Mouse (Mus musculus) heart, embryonic 16.5 days (tissue): Measurements from ENCODE around the gene Dhdds. TPM values are rescaled to one million over a fixed set of nuclear protein-coding genes. Genes with fewer than 3 reads are reported as not detected.

ENCODE experiments used
- ATAC-seq: fragments of 200-750 bp; cut with Nextera tagmentation; replicated peaks from 2 replicates; pipeline ENCODE4 v1.8.0; 2017; ENCODE audit warnings: moderate number of reproducible peaks; ENCODE audit not compliant: insufficient read depth, low FRiP score; ENCODE audit errors: extremely low read depth
- H3K27ac ChIP-seq: fragments of 300-500 bp; sonication (generic); 2 replicates; pipeline ENCODE4 v1.5.1; 2014; ENCODE audit warnings: mild to moderate bottlenecking, low read length, control low read depth, moderate library complexity
- H3K27me3 ChIP-seq: fragments of 300-500 bp; sonication (generic); 2 replicates; pipeline ENCODE4 v1.6.1; 2014; ENCODE audit warnings: low read length, mixed read lengths; ENCODE audit not compliant: control insufficient read depth, insufficient read depth
- H3K36me3 ChIP-seq: fragments of 300-500 bp; sonication (generic); 2 replicates; pipeline ENCODE4 v1.6.1; 2014; ENCODE audit not compliant: control insufficient read depth, insufficient read depth
- H3K4me1 ChIP-seq: fragments of 300-500 bp; sonication (generic); 2 replicates; pipeline ENCODE4 v1.6.1; 2014; ENCODE audit warnings: low read length, mixed read lengths; ENCODE audit not compliant: control insufficient read depth, insufficient read depth
- H3K4me2 ChIP-seq: fragments of 300-500 bp; sonication (generic); 2 replicates; pipeline ENCODE4 v1.6.1; 2014; ENCODE audit warnings: low read depth, mild to moderate bottlenecking, control low read depth, low read length
- H3K4me3 ChIP-seq: fragments of 300-500 bp; sonication (generic); 2 replicates; pipeline ENCODE4 v1.5.1; 2014; ENCODE audit warnings: mild to moderate bottlenecking, control low read depth, low read length
- H3K9ac ChIP-seq: fragments of 300-500 bp; sonication (generic); 2 replicates; pipeline ENCODE4 v1.6.1; 2014; ENCODE audit warnings: low read length, control low read depth
- H3K9me3 ChIP-seq: fragments of 300-500 bp; sonication (generic); replicated peaks from 2 replicates; pipeline ENCODE4 v1.6.1; 2016; ENCODE audit warnings: low read length; ENCODE audit not compliant: control insufficient read depth
- WGBS: fragments of 180-500 bp; shearing (Covaris S2); extraction: QIAGEN DNeasy Blood & Tissue Kit; methylation state at CpG from one replicate; pipeline ENCODE4 v1.1.7; 2014; 5-methylcytosine and 5-hydroxymethylcytosine counted together
- polyA plus RNA-seq: library from polyadenylated mRNA; unstranded; fragments of >200 nt; fragmentation: Nextera tagmentation; extraction: Ambion mirVana; gene quantifications from 2 replicates; pipeline ENCODE4 v1.2.1, GENCODE M21; 2015

Gene Dhdds
- polyA plus RNA-seq, 1 experiment from 2014 or later, result 33.6 TPM

GRCm38 (mm10) chr4:133923743-133924142 is 77.0 kb downstream of the Dhdds start:
- H3K4me3 ChIP-seq, result no peak overlapping the region
- ATAC-seq, result no peak
- H3K9ac ChIP-seq, result no peak overlapping the region
- H3K36me3 ChIP-seq, result no peaks in the 10 kb centered on the region
- no peaks in the 10 kb centered on the region for H3K27me3 ChIP-seq
- no peak overlapping the region for H3K4me2 ChIP-seq
- no peaks in the 10 kb centered on the region for H3K9me3 ChIP-seq
- H3K27ac ChIP-seq, result no peak overlapping the region
- 81% methylated on average over 5 of the region's 5 CpGs for WGBS
- H3K4me1 ChIP-seq, result no peaks in the 10 kb centered on the region

Other genes starting within 250 kb of the Dhdds start
- 18.8 and 20.0 TPM in 2 replicates for gene Arid1a, start 244.1 kb downstream of the Dhdds start, polyA plus RNA-seq
- gene Rps6ka1, start 113.1 kb downstream of the Dhdds start, polyA plus RNA-seq, result 18.7 and 19.7 TPM in 2 replicates
- gene Hmgn2, start 32.3 kb downstream of the Dhdds start, polyA plus RNA-seq, result 1,315 and 1,451 TPM in 2 replicates
- 0.09 TPM in 1 of 2 replicates, not detected in the other for gene Lin28a, start 17.9 kb upstream of the Dhdds start, polyA plus RNA-seq
- gene Zfp683, start 52.9 kb upstream of the Dhdds start, polyA plus RNA-seq, result 0.09 TPM in 1 of 2 replicates, not detected in the other
- gene Crybg2, start 59.9 kb upstream of the Dhdds start, polyA plus RNA-seq, result 0.37 and 0.91 TPM in 2 replicates
- gene Cd52, start 94.2 kb upstream of the Dhdds start, polyA plus RNA-seq, result 16.6 and 28.6 TPM in 2 replicates
- gene Ubxn11, start 101.7 kb upstream of the Dhdds start, polyA plus RNA-seq, result 3.5 and 3.9 TPM in 2 replicates
- gene Sh3bgrl3, start 127.9 kb upstream of the Dhdds start, polyA plus RNA-seq, result 213 and 218 TPM in 2 replicates
- 44.2 and 51.5 TPM in 2 replicates for gene Cep85, start 186.2 kb upstream of the Dhdds start, polyA plus RNA-seq
- gene Gm7534, start 202.1 kb upstream of the Dhdds start, polyA plus RNA-seq, result 0.05 TPM in 1 of 2 replicates, not detected in the other
- not detected in 2 replicates for gene Catsper4, start 226.5 kb upstream of the Dhdds start, polyA plus RNA-seq
- gene Cnksr1, start 237.5 kb upstream of the Dhdds start, polyA plus RNA-seq, result 1.1 and 2.3 TPM in 2 replicates
- 0.22 TPM in 1 of 2 replicates, not detected in the other for gene E130218I03Rik, start 242.7 kb upstream of the Dhdds start, polyA plus RNA-seq
- gene Zfp593, start 244.7 kb upstream of the Dhdds start, polyA plus RNA-seq, result 8.7 and 9.5 TPM in 2 replicates
- not detected in 2 replicates for gene Gm30191, start 246.0 kb upstream of the Dhdds start, polyA plus RNA-seq